Mouse (Mus musculus): ENCODE data around the gene Nsun2. TPM values are rescaled to one million over a fixed set of nuclear protein-coding genes. Genes with fewer than 3 reads are reported as not detected.

Nsun2 gene
- polyA plus RNA-seq (2014; fragmentation: Nextera tagmentation; extraction: Ambion mirVana) = 149 and 159 TPM in 2 replicates

- Histone ChIP-seq H3K27me3 (ENCODE audit: control insufficient read depth, insufficient read depth, low read length) (no peaks in the 10 kb centered on the region; the same call in 1 of the 2 replicates), H3K4me2 (ENCODE audit: low read depth, severe bottlenecking) (peak within 1 kb of the TSS; percentile 82), H3K9ac (ENCODE audit: low read length) (peak within 1 kb of the TSS; percentile 82), H3K36me3 (ENCODE audit: control insufficient read depth, insufficient read depth, low read length) (peaks cover 5% of the 10 kb centered on the region; the same call in 1 of the 2 replicates), H3K27ac (replicated peaks; ENCODE audit: low read depth, low read length) (peak within 1 kb of the TSS; percentile 86), H3K4me3 (ENCODE audit: low read depth, low read length) (peak within 1 kb of the TSS; percentile 83), H3K4me1 (ENCODE audit: control insufficient read depth, insufficient read depth, low read length) (peaks cover 30% of the 10 kb centered on the region), H3K9me3 (ENCODE audit: control insufficient read depth, low read length) (no peaks in the 10 kb centered on the region)
- DNase-seq (ENCODE audit: low spot score) (peak; percentile 52), ATAC-seq (ENCODE audit: insufficient number of reproducible peaks, low FRiP score, low TSS enrichment, low read depth) (no peak)
- WGBS = under 1% methylated on average over 73 of the region's 155 CpGs
Observed at GRCm38 (mm10) chr13:69533405-69534333, at the start of gene Nsun2. TSS of gene Nsun2 (plus strand) at chr13:69533746.

DNA sequence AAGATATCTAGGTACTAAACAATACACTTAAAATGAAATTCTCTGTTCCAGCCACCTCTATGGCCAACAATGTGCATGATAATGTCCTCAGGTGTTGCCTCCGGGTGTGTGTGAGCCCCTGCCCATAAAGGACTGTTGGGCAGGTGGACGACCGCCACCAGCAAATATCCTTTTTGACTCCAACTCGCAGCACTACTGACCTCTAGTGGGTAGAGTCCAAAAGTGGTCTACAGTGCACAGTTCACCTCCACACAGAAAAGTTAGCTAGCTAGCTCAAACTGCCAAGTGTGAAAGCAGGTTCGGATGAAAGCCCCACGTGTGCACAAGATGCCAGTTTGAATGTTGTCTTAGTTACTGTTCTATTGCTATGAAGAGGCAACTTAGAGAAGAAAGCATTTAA lies 48.2 kb upstream of the Nsun2 start:
- Histone ChIP-seq H3K4me2 (ENCODE audit: low read depth, severe bottlenecking) (no peak overlapping the region), H3K27me3 (ENCODE audit: control insufficient read depth, insufficient read depth, low read length) (peaks cover 43% of the 10 kb centered on the region), H3K9me3 (ENCODE audit: control insufficient read depth, low read length) (no peaks in the 10 kb centered on the region), H3K36me3 (ENCODE audit: control insufficient read depth, insufficient read depth, low read length) (no peaks in the 10 kb centered on the region), H3K9ac (ENCODE audit: low read length) (no peak overlapping the region), H3K4me3 (ENCODE audit: low read depth, low read length) (no peak overlapping the region), H3K4me1 (ENCODE audit: control insufficient read depth, insufficient read depth, low read length) (peaks cover 14% of the 10 kb centered on the region), H3K27ac (replicated peaks; ENCODE audit: low read depth, low read length) (no peak overlapping the region)
- ATAC-seq (ENCODE audit: insufficient number of reproducible peaks, low FRiP score, low TSS enrichment, low read depth) (no peak; the same call in 1 of the 2 replicates), DNase-seq (ENCODE audit: low spot score) (peak; percentile 64)
- 23% methylated on average over 6 of the region's 6 CpGs for WGBS

GRCm38 (mm10) chr13:69485833-69486232 lies 47.7 kb upstream of the Nsun2 start:
- Histone ChIP-seq H3K4me1 (ENCODE audit: control insufficient read depth, insufficient read depth, low read length) (peaks cover 14% of the 10 kb centered on the region), H3K27me3 (ENCODE audit: control insufficient read depth, insufficient read depth, low read length) (peaks cover 42% of the 10 kb centered on the region), H3K9me3 (ENCODE audit: control insufficient read depth, low read length) (no peaks in the 10 kb centered on the region), H3K4me2 (ENCODE audit: low read depth, severe bottlenecking) (no peak overlapping the region), H3K36me3 (ENCODE audit: control insufficient read depth, insufficient read depth, low read length) (no peaks in the 10 kb centered on the region), H3K4me3 (ENCODE audit: low read depth, low read length) (no peak overlapping the region), H3K9ac (ENCODE audit: low read length) (no peak overlapping the region), H3K27ac (replicated peaks; ENCODE audit: low read depth, low read length) (no peak overlapping the region)
- DNase-seq (ENCODE audit: low spot score) (no peak), ATAC-seq (ENCODE audit: insufficient number of reproducible peaks, low FRiP score, low TSS enrichment, low read depth) (no peak)
- WGBS = 74% methylated on average over 7 of the region's 7 CpGs

- 82% methylated on average over 7 of the region's 7 CpGs for WGBS
- no peaks in the 10 kb centered on the region for H3K36me3 ChIP-seq (ENCODE audit: control insufficient read depth, insufficient read depth, low read length)
- peaks cover 32% of the 10 kb centered on the region for H3K27me3 ChIP-seq (ENCODE audit: control insufficient read depth, insufficient read depth, low read length)
- no peak overlapping the region for H3K4me2 ChIP-seq (ENCODE audit: low read depth, severe bottlenecking)
- ATAC-seq (ENCODE audit: insufficient number of reproducible peaks, low FRiP score, low TSS enrichment, low read depth) = no peak
- DNase-seq (ENCODE audit: low spot score) = no peak
- H3K4me3 ChIP-seq (ENCODE audit: low read depth, low read length) = no peak overlapping the region
- peaks cover 3% of the 10 kb centered on the region for H3K4me1 ChIP-seq (ENCODE audit: control insufficient read depth, insufficient read depth, low read length)
- no peaks in the 10 kb centered on the region for H3K9me3 ChIP-seq (ENCODE audit: control insufficient read depth, low read length)
- H3K9ac ChIP-seq (ENCODE audit: low read length) = no peak overlapping the region
- no peak overlapping the region for H3K27ac ChIP-seq (replicated peaks; ENCODE audit: low read depth, low read length)
Observed at GRCm38 (mm10) chr13:69487108-69487507, 46.4 kb upstream of the Nsun2 start.

DNA sequence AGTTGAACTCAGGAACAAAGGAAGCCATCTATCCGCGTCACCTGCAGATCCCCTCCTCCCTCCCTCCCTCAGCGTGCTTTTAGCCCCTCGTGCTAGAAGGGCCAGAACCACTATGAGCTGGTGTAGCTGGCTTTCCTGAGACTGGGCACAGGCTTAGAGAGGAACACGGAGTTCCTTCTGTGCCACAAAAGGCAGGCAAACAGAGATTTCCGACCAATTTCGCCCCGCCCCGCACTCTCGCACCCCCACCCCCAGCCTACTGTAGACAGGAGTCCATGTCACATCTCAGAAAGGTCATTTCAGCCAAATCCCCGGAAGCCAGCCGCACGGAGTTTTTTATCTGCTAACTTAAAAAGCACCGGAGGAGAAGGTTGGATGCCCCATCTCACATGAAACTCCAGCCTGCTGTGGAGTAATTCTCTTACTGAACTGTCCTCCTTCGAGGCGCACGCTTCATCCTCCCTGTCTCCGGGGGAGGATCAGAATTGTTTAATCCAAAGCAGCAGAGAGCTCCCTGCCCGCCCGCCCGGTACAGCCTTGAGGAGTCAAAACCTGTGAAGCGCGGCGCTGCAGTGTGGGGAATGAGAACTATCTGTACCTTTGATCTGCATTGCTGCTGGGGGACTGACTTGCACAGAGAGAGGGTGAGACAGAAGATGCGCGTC lies 45.8 kb upstream of the Nsun2 start:
- no peaks in the 10 kb centered on the region for H3K9me3 ChIP-seq (ENCODE audit: control insufficient read depth, low read length)
- peak; percentile 42 for DNase-seq (ENCODE audit: low spot score)
- 1% methylated on average over 26 of the region's 26 CpGs for WGBS
- no peak overlapping the region for H3K9ac ChIP-seq (ENCODE audit: low read length)
- peak overlapping the region; percentile 15; the same call in 1 of the 2 replicates for H3K4me2 ChIP-seq (ENCODE audit: low read depth, severe bottlenecking)
- H3K36me3 ChIP-seq (ENCODE audit: control insufficient read depth, insufficient read depth, low read length) = no peaks in the 10 kb centered on the region
- no peak overlapping the region for H3K27ac ChIP-seq (replicated peaks; ENCODE audit: low read depth, low read length)
- H3K4me1 ChIP-seq (ENCODE audit: control insufficient read depth, insufficient read depth, low read length) = 0 out of 2 replicates have a peak, but pooled peaks cover 3% of the 10 kb centered on the region
- no peak for ATAC-seq (ENCODE audit: insufficient number of reproducible peaks, low FRiP score, low TSS enrichment, low read depth)
- H3K27me3 ChIP-seq (ENCODE audit: control insufficient read depth, insufficient read depth, low read length) = peaks cover 28% of the 10 kb centered on the region
- H3K4me3 ChIP-seq (ENCODE audit: low read depth, low read length) = peak overlapping the region; percentile 14; the same call in 1 of the 2 replicates

DNA sequence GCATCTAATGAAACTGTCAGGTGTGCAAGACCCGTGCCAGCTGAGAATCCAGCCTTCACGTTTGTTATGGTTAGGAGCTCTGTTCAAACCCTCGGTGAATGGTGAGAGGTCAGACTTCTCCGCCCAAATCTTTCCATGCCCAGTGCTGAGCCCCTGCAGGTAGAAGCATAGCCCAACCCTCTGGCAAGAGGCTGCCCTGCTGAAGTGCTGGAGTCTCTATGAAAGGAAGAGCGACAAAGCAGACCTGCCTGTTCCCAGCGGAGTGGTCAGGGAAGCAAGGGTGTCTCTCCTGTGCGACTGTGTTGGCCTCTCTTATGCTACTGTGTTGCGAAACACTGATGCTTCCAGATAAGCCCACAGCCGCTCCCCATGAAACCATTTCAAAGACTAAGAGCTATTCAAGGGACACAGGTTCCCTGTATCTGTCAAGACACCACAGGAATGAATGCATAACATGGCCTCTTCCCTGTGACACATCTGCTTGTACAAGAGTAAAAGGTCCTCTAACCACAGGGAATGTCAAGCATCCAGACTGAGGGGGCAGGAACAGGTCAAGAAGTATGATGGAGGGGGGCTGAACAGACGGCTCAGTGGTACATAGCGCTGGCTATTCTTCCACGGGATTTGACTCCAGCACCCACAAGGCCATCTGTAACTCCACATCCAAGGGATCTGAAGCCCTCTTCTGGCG lies 44.8 kb upstream of the Nsun2 start:
- WGBS = 40% methylated on average over 13 of the region's 13 CpGs
- no peak overlapping the region for H3K9ac ChIP-seq (ENCODE audit: low read length)
- H3K36me3 ChIP-seq (ENCODE audit: control insufficient read depth, insufficient read depth, low read length) = no peaks in the 10 kb centered on the region
- no peak for ATAC-seq (ENCODE audit: insufficient number of reproducible peaks, low FRiP score, low TSS enrichment, low read depth)
- H3K4me3 ChIP-seq (ENCODE audit: low read depth, low read length) = no peak overlapping the region
- H3K4me1 ChIP-seq (ENCODE audit: control insufficient read depth, insufficient read depth, low read length) = 0 out of 2 replicates have a peak, but pooled peaks cover 3% of the 10 kb centered on the region
- H3K4me2 ChIP-seq (ENCODE audit: low read depth, severe bottlenecking) = no peak overlapping the region
- DNase-seq (ENCODE audit: low spot score) = no peak
- no peak overlapping the region for H3K27ac ChIP-seq (replicated peaks; ENCODE audit: low read depth, low read length)
- H3K9me3 ChIP-seq (ENCODE audit: control insufficient read depth, low read length) = no peaks in the 10 kb centered on the region
- peaks cover 18% of the 10 kb centered on the region for H3K27me3 ChIP-seq (ENCODE audit: control insufficient read depth, insufficient read depth, low read length)

- H3K9me3 ChIP-seq (ENCODE audit: control insufficient read depth, low read length) = no peaks in the 10 kb centered on the region
- no peak overlapping the region for H3K4me2 ChIP-seq (ENCODE audit: low read depth, severe bottlenecking)
- H3K36me3 ChIP-seq (ENCODE audit: control insufficient read depth, insufficient read depth, low read length) = no peaks in the 10 kb centered on the region
- H3K4me3 ChIP-seq (ENCODE audit: low read depth, low read length) = no peak overlapping the region
- peaks cover 14% of the 10 kb centered on the region for H3K27me3 ChIP-seq (ENCODE audit: control insufficient read depth, insufficient read depth, low read length)
- ATAC-seq (ENCODE audit: insufficient number of reproducible peaks, low FRiP score, low TSS enrichment, low read depth) = no peak
- 82% methylated on average over 9 of the region's 9 CpGs for WGBS
- DNase-seq (ENCODE audit: low spot score) = no peak
- 0 out of 2 replicates have a peak, but pooled peaks cover 3% of the 10 kb centered on the region for H3K4me1 ChIP-seq (ENCODE audit: control insufficient read depth, insufficient read depth, low read length)
- no peak overlapping the region for H3K27ac ChIP-seq (replicated peaks; ENCODE audit: low read depth, low read length)
- H3K9ac ChIP-seq (ENCODE audit: low read length) = no peak overlapping the region
Observed at GRCm38 (mm10) chr13:69489777-69490176, 43.8 kb upstream of the Nsun2 start.
